Mouse (Mus musculus): ENCODE measurements around the gene Ogfr. TPM values are rescaled to one million over a fixed set of nuclear protein-coding genes. Genes with fewer than 3 reads are reported as not detected.

Ogfr gene
- polyA plus RNA-seq, 1 experiment = 81.8 TPM

DNA sequence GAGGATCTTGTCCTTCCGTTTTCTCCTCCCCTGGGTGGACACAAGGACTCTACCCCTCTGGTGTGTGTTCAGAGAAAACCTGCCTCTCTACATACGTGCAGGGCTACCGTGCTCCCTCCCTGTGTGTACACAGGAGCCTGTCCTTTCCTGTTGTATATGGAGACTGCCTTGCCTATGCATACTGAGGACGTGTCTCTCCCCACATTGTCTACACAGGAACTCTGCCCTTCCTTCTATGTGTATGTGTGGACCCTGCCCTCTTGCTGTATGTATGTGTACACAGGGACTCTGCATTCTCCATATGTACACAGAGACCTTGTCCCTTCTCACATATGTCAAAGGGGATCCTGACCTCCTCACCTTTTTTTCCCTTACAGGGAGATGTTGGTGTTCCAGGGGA is 21.2 kb downstream of the Ogfr start:
- Histone ChIP-seq H3K36me3 (ENCODE audit: control insufficient read depth, insufficient read depth) (no peaks in the 10 kb centered on the region), H3K27me3 (ENCODE audit: control insufficient read depth, insufficient read depth, insufficient read length) (peaks cover 36% of the 10 kb centered on the region), H3ac (ENCODE audit: control insufficient read depth, insufficient read length) (no peak overlapping the region), H3K4me3 (no peak overlapping the region), H3K79me2 (ENCODE audit: control insufficient read depth, insufficient read depth) (no peaks in the 10 kb centered on the region), H3K4me2 (ENCODE audit: low read depth) (no peak overlapping the region)
- TF ChIP-seq MYOG (IDR thresholded peaks at IDR 0.05; ENCODE audit: control insufficient read depth in 1 of 3, insufficient read depth in 1 of 3, insufficient read length in 2 of 3, low read depth in 2 of 3) (no peak), TCF12 (IDR thresholded peaks at IDR 0.05; ENCODE audit: insufficient read depth, poor library complexity, severe bottlenecking) (no peak), E2F4 (IDR thresholded peaks at IDR 0.05; ENCODE audit: insufficient read depth) (no peak), USF1 (IDR thresholded peaks at IDR 0.05; ENCODE audit: low read depth) (no peak), CEBPB (IDR thresholded peaks at IDR 0.05; ENCODE audit: insufficient read depth, poor library complexity, severe bottlenecking) (no peak), POLR2A (IDR thresholded peaks at IDR 0.05; ENCODE audit: insufficient read length, low read depth) (no peak), REST (IDR thresholded peaks at IDR 0.05; ENCODE audit: insufficient read depth, insufficient read length) (no peak), MYOD1 (IDR thresholded peaks at IDR 0.05; ENCODE audit: control insufficient read depth in 1 of 3, insufficient read length in 2 of 3, low read depth in 2 of 3) (no peak), SRF (IDR thresholded peaks at IDR 0.05; ENCODE audit: control insufficient read depth, insufficient read length, low read depth) (no peak)

DNA sequence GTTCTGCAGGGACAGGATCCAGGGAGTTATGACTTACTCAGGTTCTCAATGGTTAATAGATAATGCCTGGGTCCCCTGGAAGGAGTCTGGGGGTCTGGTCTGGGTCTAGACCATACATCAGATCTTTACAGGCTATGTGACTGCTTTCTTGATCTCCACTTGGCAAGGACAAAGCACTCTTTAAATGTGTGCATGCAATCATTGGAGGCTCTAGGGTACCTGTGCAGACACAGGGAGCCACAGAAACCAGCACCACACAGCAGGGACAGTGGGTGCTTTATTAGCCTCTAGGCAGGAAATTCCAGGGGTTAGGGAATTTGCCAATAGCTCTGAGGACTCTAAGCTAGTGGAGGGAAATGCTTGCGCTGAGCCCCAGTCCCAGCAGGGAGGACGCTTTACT is 22.8 kb downstream of the Ogfr start:
- no peak for TF ChIP-seq MAX (IDR thresholded peaks at IDR 0.05; ENCODE audit: low read depth)
- TF ChIP-seq E2F4 (IDR thresholded peaks at IDR 0.05; ENCODE audit: insufficient read depth) = no peak
- TF ChIP-seq USF1 (IDR thresholded peaks at IDR 0.05; ENCODE audit: low read depth) = no peak
- no peak for TF ChIP-seq MYOG (IDR thresholded peaks at IDR 0.05; ENCODE audit: control insufficient read depth in 1 of 3, insufficient read depth in 1 of 3, insufficient read length in 2 of 3, low read depth in 2 of 3)
- TF ChIP-seq MYOD1 (IDR thresholded peaks at IDR 0.05; ENCODE audit: control insufficient read depth in 1 of 3, insufficient read length in 2 of 3, low read depth in 2 of 3) = no peak
- no peak for TF ChIP-seq SRF (IDR thresholded peaks at IDR 0.05; ENCODE audit: control insufficient read depth, insufficient read length, low read depth)
- no peak for TF ChIP-seq TCF12 (IDR thresholded peaks at IDR 0.05; ENCODE audit: insufficient read depth, poor library complexity, severe bottlenecking)
- no peak for TF ChIP-seq POLR2AphosphoS2 (IDR thresholded peaks at IDR 0.05; ENCODE audit: insufficient read length, low read depth)
- TF ChIP-seq CEBPB (IDR thresholded peaks at IDR 0.05; ENCODE audit: insufficient read depth, poor library complexity, severe bottlenecking) = no peak
- no peak for TF ChIP-seq REST (IDR thresholded peaks at IDR 0.05; ENCODE audit: insufficient read depth, insufficient read length)
- TF ChIP-seq TCF3 (IDR thresholded peaks at IDR 0.05; ENCODE audit: insufficient read length, low read depth) = no peak
- TF ChIP-seq POLR2A (IDR thresholded peaks at IDR 0.05; ENCODE audit: insufficient read length, low read depth) = no peak
- Histone ChIP-seq H3K36me3 (ENCODE audit: control insufficient read depth, insufficient read depth) (no peaks in the 10 kb centered on the region), H3K79me2 (ENCODE audit: control insufficient read depth, insufficient read depth) (no peaks in the 10 kb centered on the region), H3ac (ENCODE audit: control insufficient read depth, insufficient read length) (no peak overlapping the region), H3K4me3 (no peak overlapping the region), H3K27me3 (ENCODE audit: control insufficient read depth, insufficient read depth, insufficient read length) (peaks cover 48% of the 10 kb centered on the region), H3K4me2 (ENCODE audit: low read depth) (no peak overlapping the region)

DNA sequence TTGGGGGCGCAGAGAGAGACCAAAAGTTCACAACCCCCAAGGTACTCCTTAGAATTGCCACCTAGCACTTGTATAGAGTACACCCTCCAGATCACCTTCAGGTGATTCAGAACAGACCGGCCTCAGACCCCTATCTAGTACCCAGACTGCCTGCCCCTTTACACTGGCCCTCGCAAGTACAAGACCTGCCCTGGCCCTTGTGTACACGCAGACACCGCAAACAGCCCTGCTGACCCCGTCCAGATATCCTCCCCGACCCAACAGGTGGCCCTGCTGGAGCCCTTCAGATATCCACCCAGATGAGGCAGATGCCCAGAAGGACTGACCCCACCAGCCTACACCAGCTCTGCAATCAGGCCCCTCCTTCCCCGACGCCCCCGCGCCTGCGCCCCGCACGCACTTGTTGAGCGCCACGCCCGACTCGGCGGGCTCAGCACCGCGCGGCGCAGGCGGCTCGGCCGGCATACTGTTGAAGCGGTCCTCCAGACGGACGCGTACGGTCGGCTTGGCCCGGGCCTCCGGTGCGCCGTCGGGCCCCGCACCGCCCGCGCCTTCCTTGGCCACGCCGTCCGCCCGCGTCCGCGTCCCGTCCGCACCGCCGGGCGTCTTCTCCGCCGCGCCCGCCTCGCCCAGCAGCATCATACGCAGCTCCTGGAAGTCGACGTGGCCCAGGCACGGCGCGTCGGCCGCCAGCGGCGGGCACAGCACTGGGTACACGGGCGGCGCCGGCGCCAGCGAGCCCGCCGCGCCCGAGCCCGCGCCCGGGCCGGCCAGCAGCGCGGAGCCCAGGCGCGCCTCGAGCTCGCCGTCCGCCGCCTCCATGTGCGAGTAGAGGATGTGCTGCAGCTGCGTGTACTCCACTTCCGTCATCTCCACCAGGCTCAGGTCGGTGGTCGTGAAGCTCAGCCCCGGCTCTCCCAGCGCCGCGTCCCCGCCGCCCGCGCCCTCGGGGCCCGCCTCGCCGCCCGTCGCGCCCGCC is 52.8 kb downstream of the Ogfr start:
- Histone ChIP-seq H3K36me3 (ENCODE audit: control insufficient read depth, insufficient read depth) (no peaks in the 10 kb centered on the region), H3K4me2 (ENCODE audit: low read depth) (no peak overlapping the region), H3K79me2 (ENCODE audit: control insufficient read depth, insufficient read depth) (no peaks in the 10 kb centered on the region), H3K27me3 (ENCODE audit: control insufficient read depth, insufficient read depth, insufficient read length) (peaks cover 22% of the 10 kb centered on the region), H3K4me3 (no peak overlapping the region), H3ac (ENCODE audit: control insufficient read depth, insufficient read length) (no peak overlapping the region)
- TF ChIP-seq E2F4 (IDR thresholded peaks at IDR 0.05; ENCODE audit: insufficient read depth) (no peak), POLR2AphosphoS2 (IDR thresholded peaks at IDR 0.05; ENCODE audit: insufficient read length, low read depth) (no peak), TCF12 (IDR thresholded peaks at IDR 0.05; ENCODE audit: insufficient read depth, poor library complexity, severe bottlenecking) (no peak)

DNA sequence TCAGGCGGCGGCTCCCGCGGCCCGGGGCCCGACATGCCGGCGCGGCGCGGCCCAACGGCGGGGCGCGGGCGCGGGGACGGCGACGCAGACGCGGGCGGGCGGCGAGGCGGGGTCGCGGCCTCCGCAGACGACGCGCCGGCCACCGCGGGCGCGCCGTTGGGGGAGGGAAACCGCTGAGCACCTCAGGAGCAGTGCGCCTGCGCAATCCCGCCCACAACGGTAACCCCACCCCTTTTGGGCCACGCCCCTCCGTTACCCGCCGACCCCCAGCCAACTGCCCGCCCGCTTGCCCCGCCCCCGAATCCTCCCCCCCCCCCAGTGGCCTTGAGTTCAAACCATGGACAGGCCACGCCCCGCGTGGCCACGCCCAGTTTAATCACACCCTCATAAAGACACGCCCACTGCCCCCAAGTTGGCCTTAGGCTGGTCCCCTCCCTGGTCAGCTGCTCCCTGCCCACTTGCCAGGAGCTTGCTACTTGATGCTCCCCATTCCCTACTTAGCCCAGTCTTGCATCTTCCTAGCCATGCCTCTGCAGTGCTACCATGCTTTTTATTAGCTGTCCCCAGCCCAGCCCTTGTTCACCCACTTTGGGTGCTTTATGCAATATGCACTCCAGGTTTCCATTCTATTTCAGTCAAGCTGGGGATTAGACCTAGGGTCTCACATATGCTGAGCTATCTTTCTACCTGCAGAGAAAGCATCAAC is 53.7 kb downstream of the Ogfr start, which contains the start of gene Tcfl5:
Gene Tcfl5, minus strand, starts transcription at position 154 of the 706 bp plus-strand sequence.
- H3K27me3 ChIP-seq (ENCODE audit: control insufficient read depth, insufficient read depth, insufficient read length) = peaks cover 17% of the 10 kb centered on the region
- no peaks in the 10 kb centered on the region for H3K36me3 ChIP-seq (ENCODE audit: control insufficient read depth, insufficient read depth)
- no peak within 1 kb of the TSS for H3ac ChIP-seq (ENCODE audit: control insufficient read depth, insufficient read length)
- H3K79me2 ChIP-seq (ENCODE audit: control insufficient read depth, insufficient read depth) = no peaks in the 10 kb centered on the region
- no peak within 1 kb of the TSS for H3K4me3 ChIP-seq
- TF ChIP-seq CEBPB (IDR thresholded peaks at IDR 0.05; ENCODE audit: insufficient read depth, poor library complexity, severe bottlenecking) (no peak), POLR2AphosphoS2 (IDR thresholded peaks at IDR 0.05; ENCODE audit: insufficient read length, low read depth) (no peak), MAX (IDR thresholded peaks at IDR 0.05; ENCODE audit: low read depth) (no peak), E2F4 (IDR thresholded peaks at IDR 0.05; ENCODE audit: insufficient read depth) (no peak), REST (IDR thresholded peaks at IDR 0.05; ENCODE audit: insufficient read depth, insufficient read length) (no peak), MYOG (IDR thresholded peaks at IDR 0.05; ENCODE audit: control insufficient read depth in 1 of 3, insufficient read depth in 1 of 3, insufficient read length in 2 of 3, low read depth in 2 of 3) (no peak)
- no peak within 1 kb of the TSS for H3K4me2 ChIP-seq (ENCODE audit: low read depth)

Data from myocyte (in vitro differentiated cells).